Mouse (Mus musculus) layer of hippocampus, postnatal 10 days (tissue): Measurements from ENCODE around the gene Fam78a. TPM values are rescaled to one million over a fixed set of nuclear protein-coding genes. Genes with fewer than 3 reads are reported as not detected.
"Not testable (repeated sequence)": the region's sequence is repeated elsewhere in the genome, so short reads cannot be mapped to it uniquely, and the experiment has no call there.

Experiments used
- DNase-seq, 2 experiments: peaks; one replicate each; pipeline ENCODE4 v3.0.0; 2021; ENCODE audit warnings: low spot score in 2 of 2
- microRNA-seq, 2 experiments: library from miRNA; unstranded; fragments of <30 nt; microRNA quantifications; one replicate each; pipeline ENCODE4 v1.2.0; 2021
- total RNA-seq, 2 experiments: library from RNA; stranded (reverse); gene quantifications; 2 replicates each; pipeline ENCODE4 v1.2.3; 2021

The Fam78a gene
- total RNA-seq, 2 experiments from 2014 or later, result 2.3 to 2.6 TPM

- no peak for DNase-seq
These were observed 39.3 kb downstream of the Fam78a start for GRCm38 (mm10) chr2:32045375-32045774.

DNA sequence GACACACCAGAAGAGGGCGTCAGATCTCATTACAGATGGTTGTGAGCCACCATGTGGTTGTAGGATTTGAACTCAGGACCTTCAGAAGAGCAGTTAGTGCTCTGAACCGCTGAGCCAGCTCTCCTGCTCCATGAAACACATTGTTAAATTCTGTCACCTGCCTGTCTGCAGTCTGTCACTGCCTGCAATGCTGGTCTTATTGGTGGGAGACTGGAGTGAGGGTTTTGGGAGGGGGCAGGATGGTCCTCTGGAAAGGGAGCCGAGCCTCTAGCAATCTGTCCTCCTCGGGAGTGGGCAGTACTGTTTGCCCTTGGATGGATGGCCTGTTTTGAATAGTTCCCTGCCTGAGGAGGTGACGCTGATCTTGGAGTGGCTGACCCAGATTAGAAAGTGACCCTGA is 40.8 kb downstream of the Fam78a start:
- DNase-seq, result no peak

DNA sequence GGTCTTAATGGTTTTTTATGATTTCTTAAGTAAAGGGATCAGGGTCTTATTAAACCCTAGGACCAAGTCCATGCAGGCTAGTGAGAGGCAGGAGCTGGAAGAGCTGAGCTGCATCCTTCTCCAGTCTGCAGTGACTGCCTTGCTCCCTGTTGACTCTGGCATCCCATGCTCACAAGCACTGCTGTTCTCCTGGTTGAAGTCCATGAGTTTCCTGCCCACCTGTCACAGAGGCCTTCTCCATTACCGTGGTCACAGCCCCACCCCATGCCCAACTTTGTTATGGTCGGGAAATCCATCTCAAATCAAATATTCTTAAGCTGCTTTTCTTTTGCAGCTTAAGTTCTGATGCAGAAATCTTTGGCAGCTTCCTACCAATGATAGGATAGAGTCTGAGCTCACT is 43.6 kb downstream of the Fam78a start:
- no peak for DNase-seq

GRCm38 (mm10) chr2:32040646-32041045 is 44.0 kb downstream of the Fam78a start:
- not testable (repeated sequence) for DNase-seq

DNA sequence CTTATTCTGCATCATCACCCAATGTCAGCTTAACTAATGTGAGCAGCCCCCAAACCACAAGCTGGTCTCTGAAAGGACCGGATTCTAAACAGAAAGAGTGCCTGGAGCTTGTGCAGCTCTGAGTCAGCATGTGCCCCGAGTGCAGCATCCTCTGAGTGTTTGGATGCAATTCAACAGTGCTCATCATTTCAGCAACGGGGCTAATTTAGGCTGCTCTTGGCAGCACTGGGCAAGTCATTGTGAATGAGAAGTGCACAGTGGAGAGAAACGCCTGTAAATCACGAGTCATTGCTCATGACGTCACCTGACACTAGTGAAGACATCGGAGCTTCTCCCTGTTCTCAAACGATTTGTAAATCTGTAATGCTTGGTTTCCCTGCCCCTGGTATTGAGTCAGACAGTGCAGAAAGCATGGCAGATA is 46.0 kb downstream of the Fam78a start:
- peak; percentile 23 to 32 for DNase-seq

DNA sequence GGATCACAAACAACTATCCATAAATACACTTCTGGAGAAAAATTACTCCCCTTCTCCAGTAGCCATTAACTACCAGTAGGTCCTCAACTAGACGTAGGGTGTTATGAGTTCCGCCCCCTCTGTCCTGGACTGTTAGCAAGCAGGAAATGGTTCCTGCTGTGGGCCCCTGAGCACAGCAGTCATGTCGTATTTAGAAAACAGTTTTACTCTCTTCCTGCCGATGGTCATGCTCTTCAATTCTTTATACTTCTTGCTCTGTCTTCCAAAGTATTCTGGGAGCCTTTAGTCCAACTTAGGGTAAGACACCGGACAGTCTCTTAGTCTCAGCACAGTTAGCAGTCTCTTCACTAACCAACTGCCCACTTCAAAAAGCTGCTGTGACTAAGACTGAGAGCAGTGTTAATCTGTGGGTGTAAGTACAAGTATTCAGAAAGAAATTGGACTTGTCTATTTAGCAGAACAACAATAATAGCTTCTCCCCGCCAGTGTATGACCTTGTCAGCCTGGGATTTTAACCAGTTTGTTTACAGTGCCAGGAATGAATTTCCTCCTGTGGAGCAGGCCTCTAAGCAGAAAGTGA is 47.3 kb downstream of the Fam78a start:
- DNase-seq, result no peak

DNA sequence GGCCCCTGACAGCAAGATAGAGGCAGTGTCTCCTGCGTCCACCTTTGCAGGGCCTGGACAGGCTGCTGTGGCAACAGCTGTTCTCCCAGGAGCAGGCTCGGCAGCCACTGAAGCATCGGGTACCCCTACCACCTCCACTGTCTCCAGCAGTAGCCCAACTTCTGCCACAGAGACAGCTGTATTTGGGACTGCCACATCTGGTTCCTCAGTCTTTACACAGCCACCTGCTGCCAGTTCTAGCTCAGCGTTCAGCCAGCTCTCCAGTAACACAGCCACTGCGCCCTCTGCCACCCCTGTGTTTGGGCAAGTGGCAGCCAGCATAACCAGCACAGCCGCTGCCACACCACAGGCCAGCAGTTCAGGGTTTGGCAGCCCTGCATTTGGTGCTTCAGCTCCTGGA is 50.5 kb downstream of the Fam78a start:
- DNase-seq, result no peak

DNA sequence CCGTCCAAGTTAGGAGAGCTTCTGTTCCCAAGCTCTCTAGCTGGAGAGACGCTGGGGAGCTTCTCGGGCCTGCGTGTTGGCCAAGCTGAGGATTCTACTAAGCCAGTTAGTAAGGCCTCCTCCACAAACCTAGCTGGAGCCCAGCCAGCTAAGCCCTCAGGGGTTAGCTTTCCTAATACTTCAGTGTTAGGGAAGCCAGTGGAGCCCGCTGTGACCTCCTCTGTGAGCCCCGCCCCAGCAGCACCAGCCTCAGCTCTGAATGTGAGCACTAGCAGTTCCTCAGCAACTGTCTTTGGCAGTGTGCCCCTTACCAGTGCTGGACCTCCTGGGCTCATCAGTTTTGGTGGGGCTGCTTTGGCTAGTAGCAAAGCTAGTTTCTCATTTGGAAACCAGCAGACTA is 51.2 kb downstream of the Fam78a start:
- no peak for DNase-seq

DNA sequence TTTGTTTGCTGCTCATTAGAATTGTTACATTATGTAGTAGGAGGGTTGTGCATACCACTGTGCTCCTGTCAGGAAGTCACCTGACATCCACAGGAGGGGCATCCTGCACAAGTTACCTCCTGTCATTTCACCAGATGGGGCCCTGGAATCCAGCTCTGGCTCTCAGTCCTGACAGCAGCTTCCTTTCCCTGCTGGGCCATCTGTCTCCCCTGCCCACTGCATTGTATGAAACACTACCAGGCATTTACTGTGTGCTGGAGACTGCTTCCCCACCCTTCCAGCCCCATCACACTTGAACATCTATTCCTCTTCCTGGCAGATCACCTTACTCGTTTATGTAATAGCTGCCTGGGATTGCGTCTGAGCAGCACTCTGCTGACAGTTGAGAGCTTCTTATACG is 55.0 kb downstream of the Fam78a start:
- DNase-seq, result peak; percentile 37 to 44

- no peak for DNase-seq
These were observed 60.3 kb downstream of the Fam78a start for GRCm38 (mm10) chr2:32024372-32024771.

GRCm38 (mm10) chr2:32020229-32020628 is 64.4 kb downstream of the Fam78a start:
- no peak for DNase-seq

DNA sequence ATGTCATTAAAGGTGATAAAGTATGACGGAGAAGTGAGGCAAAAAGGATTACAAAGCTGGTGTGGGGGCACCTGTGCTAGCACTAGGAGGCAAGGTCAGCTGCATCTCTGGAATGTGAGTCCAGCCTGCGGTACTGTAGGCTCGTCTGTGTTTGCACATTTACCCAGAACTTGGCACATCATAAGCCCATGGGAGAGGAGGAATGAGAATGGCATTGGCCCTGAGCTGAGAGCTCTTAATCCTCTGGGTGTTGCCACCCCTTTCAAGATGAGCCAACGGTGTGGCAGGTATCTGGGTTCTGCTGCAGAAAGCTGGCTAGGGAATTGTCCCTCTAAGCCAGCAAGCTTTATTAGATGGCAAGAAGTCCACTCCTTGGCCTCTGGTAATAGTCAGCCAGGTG is 65.0 kb downstream of the Fam78a start:
- DNase-seq, result no peak

DNA sequence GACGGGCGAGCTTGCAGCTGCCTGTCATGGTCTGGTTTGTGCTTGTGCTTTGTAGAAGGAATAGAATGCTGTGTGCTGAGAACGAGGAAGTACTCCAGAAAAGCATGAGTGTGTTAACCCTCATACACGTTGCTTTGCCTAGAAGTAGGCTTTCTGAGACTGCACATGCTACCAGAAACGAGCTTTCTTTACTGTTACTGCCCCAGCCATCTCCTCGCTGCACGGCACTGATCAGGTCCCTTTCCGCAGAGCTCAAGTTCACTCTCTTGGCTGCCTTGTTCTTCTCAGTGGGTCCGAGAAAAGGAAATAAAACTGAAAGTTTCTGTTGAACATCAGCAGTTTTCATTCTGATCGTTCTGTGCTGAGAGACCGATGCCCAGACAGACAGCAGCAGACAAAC is 75.9 kb downstream of the Fam78a start:
- DNase-seq, result no peak

DNA sequence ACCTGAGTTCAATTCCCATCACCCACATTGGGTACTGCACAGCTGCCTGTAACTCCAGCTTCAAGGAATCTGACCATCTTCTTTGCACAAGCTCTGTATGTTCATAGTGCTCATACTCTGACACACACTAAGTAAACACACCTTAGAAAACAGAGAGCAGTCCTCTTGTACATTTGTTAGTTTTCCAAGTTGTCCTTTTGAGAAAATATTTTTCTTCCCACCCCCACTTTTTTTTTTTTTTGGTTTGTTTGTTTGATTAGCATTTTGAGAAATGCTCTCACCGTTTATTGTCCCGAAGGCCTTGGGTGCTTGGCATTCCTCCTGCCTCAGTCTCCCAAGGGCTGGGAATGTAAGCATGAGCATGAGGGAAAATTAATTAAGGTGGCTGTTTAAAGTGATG is 76.3 kb downstream of the Fam78a start:
- no peak for DNase-seq

Small RNAs within 50 kb of the gene (microRNA-seq; reads per million reads assigned to microRNA genes)
- gene Mir7674, result 1.1 to 5.1 reads per million in 2 experiments

Other genes starting within 250 kb of the Fam78a start
- gene Fibcd1, start 238.9 kb downstream of the Fam78a start, total RNA-seq, result 10 to 100 TPM; 85.7 to 96.1 TPM
- gene Lamc3, start 197.6 kb downstream of the Fam78a start, total RNA-seq, result 10 to 100 TPM in 1 of 2 experiments, 1 to 10 TPM in 1; 9.4 to 10.2 TPM
- gene Aif1l, start 134.7 kb downstream of the Fam78a start, total RNA-seq, result 1 to 10 TPM; 8.6 to 8.8 TPM
- 10 to 100 TPM; 51.7 to 57.0 TPM for gene Nup214, start 110.4 kb downstream of the Fam78a start, total RNA-seq
- 10 to 100 TPM; 17.7 to 19.0 TPM for gene Plpp7, start 10.7 kb upstream of the Fam78a start, total RNA-seq
- gene Prrc2b, start 66.2 kb upstream of the Fam78a start, total RNA-seq, result 100 to 1,000 TPM; 272 to 279 TPM
- 10 to 100 TPM; 28.2 to 28.5 TPM for gene Pomt1, start 151.7 kb upstream of the Fam78a start, total RNA-seq
- 10 to 100 TPM; 64.8 to 64.9 TPM for gene Uck1, start 175.3 kb upstream of the Fam78a start, total RNA-seq
- 10 to 100 TPM; 75.1 to 78.9 TPM for gene Golga2, start 202.5 kb upstream of the Fam78a start, total RNA-seq
- 100 to 1,000 TPM; 237 to 239 TPM for gene Swi5, start 203.2 kb upstream of the Fam78a start, total RNA-seq